Mouse (Mus musculus) lung, embryonic 16.5 days (tissue): ENCODE measurements around the gene Ube2q2. TPM values are rescaled to one million over a fixed set of nuclear protein-coding genes. Genes with fewer than 3 reads are reported as not detected.
"Not testable (repeated sequence)": the region's sequence is repeated elsewhere in the genome, so short reads cannot be mapped to it uniquely, and the experiment has no call there.

Experiments used
- ATAC-seq: fragments of 200-750 bp; cut with Nextera tagmentation; 2 replicates; pipeline ENCODE4 v1.8.0; 2017; ENCODE audit warnings: low read depth, mild to moderate bottlenecking, moderate library complexity
- H3K27ac ChIP-seq: fragments of 300-500 bp; sonication (generic); 2 replicates; pipeline ENCODE4 v1.5.1; 2014; ENCODE audit warnings: mild to moderate bottlenecking, control low read depth, low read length
- H3K27me3 ChIP-seq: fragments of 300-500 bp; sonication (generic); 2 replicates; pipeline ENCODE4 v1.6.1; 2014; ENCODE audit warnings: low read depth, low read length, mixed read lengths; ENCODE audit not compliant: control insufficient read depth, insufficient read depth
- H3K36me3 ChIP-seq: fragments of 300-500 bp; sonication (generic); 2 replicates; pipeline ENCODE4 v1.6.1; 2014; ENCODE audit warnings: low read length; ENCODE audit not compliant: control insufficient read depth, insufficient read depth
- H3K4me1 ChIP-seq: fragments of 300-500 bp; sonication (generic); replicated peaks from 2 replicates; pipeline ENCODE4 v1.6.1; 2014; ENCODE audit warnings: low read length, mixed read lengths; ENCODE audit not compliant: control insufficient read depth, insufficient read depth
- H3K4me2 ChIP-seq: fragments of 300-500 bp; sonication (generic); 2 replicates; pipeline ENCODE4 v1.6.1; 2014; ENCODE audit warnings: low read depth, low read length, control low read depth
- H3K4me3 ChIP-seq: fragments of 300-500 bp; sonication (generic); 2 replicates; pipeline ENCODE4 v1.5.1; 2014; ENCODE audit warnings: mild to moderate bottlenecking, low read length, control low read depth
- H3K9ac ChIP-seq: fragments of 300-500 bp; sonication (generic); 2 replicates; pipeline ENCODE4 v1.6.1; 2014; ENCODE audit warnings: low read length, control low read depth
- H3K9me3 ChIP-seq: fragments of 300-500 bp; sonication (generic); 2 replicates; pipeline ENCODE4 v1.6.1; 2016; ENCODE audit warnings: low read length; ENCODE audit not compliant: control insufficient read depth
- WGBS: fragments of 180-500 bp; shearing (Covaris S2); extraction: QIAGEN DNeasy Blood & Tissue Kit; methylation state at CpG from one replicate; pipeline ENCODE4 v1.1.7; 2014; 5-methylcytosine and 5-hydroxymethylcytosine counted together
- polyA plus RNA-seq: library from polyadenylated mRNA; unstranded; fragments of >200 nt; fragmentation: Nextera tagmentation; extraction: Ambion mirVana; gene quantifications from 2 replicates; pipeline ENCODE4 v1.2.1, GENCODE M21; 2015

The Ube2q2 gene
- polyA plus RNA-seq, 1 experiment from 2014 or later: 18.6 TPM

GRCm38 (mm10) chr9:55243280-55243679 is 94.6 kb downstream of the Ube2q2 start:
- Histone ChIP-seq H3K27me3 (peaks cover 2% of the 10 kb centered on the region), H3K36me3 (no peaks in the 10 kb centered on the region), H3K9ac (no peak overlapping the region), H3K4me3 (no peak overlapping the region), H3K27ac (no peak overlapping the region), H3K4me1 (no peaks in the 10 kb centered on the region), H3K4me2 (no peak overlapping the region), H3K9me3 (no peaks in the 10 kb centered on the region)
- ATAC-seq: no peak
- WGBS: 69% methylated on average over 3 of the region's 3 CpGs

- no peak overlapping the region for H3K9ac ChIP-seq
- no peak overlapping the region for H3K27ac ChIP-seq
- H3K4me1 ChIP-seq: no peaks in the 10 kb centered on the region
- H3K27me3 ChIP-seq: peaks cover 2% of the 10 kb centered on the region
- ATAC-seq: no peak
- WGBS: 71% methylated on average over 3 of the region's 3 CpGs
- H3K4me2 ChIP-seq: no peak overlapping the region
- no peak overlapping the region for H3K4me3 ChIP-seq
- H3K9me3 ChIP-seq: no peaks in the 10 kb centered on the region
- no peaks in the 10 kb centered on the region for H3K36me3 ChIP-seq
These were observed 95.4 kb downstream of the Ube2q2 start for GRCm38 (mm10) chr9:55244079-55244478.

GRCm38 (mm10) chr9:55245057-55245750 is 96.5 kb downstream of the Ube2q2 start:
- H3K9ac ChIP-seq, ATAC-seq, H3K4me3 ChIP-seq, H3K27ac ChIP-seq, H3K36me3 ChIP-seq, H3K4me1 ChIP-seq, H3K27me3 ChIP-seq, H3K9me3 ChIP-seq, H3K4me2 ChIP-seq: not testable (repeated sequence)
- WGBS: 77% methylated on average over 1 of the region's 1 CpGs

- WGBS: 53% methylated on average over 8 of the region's 8 CpGs
- no peak overlapping the region for H3K4me3 ChIP-seq
- peaks cover 2% of the 10 kb centered on the region for H3K27me3 ChIP-seq
- no peak for ATAC-seq
- no peaks in the 10 kb centered on the region for H3K9me3 ChIP-seq
- no peaks in the 10 kb centered on the region for H3K36me3 ChIP-seq
- no peaks in the 10 kb centered on the region for H3K4me1 ChIP-seq
- no peak overlapping the region for H3K4me2 ChIP-seq
- H3K27ac ChIP-seq: no peak overlapping the region
- no peak overlapping the region for H3K9ac ChIP-seq
These were observed 97.8 kb downstream of the Ube2q2 start for GRCm38 (mm10) chr9:55246440-55246839.

- no peaks in the 10 kb centered on the region for H3K36me3 ChIP-seq
- H3K9ac ChIP-seq: no peak overlapping the region
- no peak overlapping the region for H3K4me2 ChIP-seq
- H3K4me1 ChIP-seq: no peaks in the 10 kb centered on the region
- no peak overlapping the region for H3K27ac ChIP-seq
- H3K4me3 ChIP-seq: no peak overlapping the region
- no peaks in the 10 kb centered on the region for H3K9me3 ChIP-seq
- no peak for ATAC-seq
- H3K27me3 ChIP-seq: peaks cover under 1% of the 10 kb centered on the region
- WGBS: 92% methylated on average over 4 of the region's 4 CpGs
These were observed 98.3 kb downstream of the Ube2q2 start for GRCm38 (mm10) chr9:55246918-55247317.

GRCm38 (mm10) chr9:55248465-55248864 is 99.8 kb downstream of the Ube2q2 start:
- Histone ChIP-seq H3K9ac (no peak overlapping the region), H3K4me2 (no peak overlapping the region), H3K4me3 (no peak overlapping the region), H3K4me1 (no peaks in the 10 kb centered on the region), H3K36me3 (no peaks in the 10 kb centered on the region), H3K9me3 (no peaks in the 10 kb centered on the region), H3K27me3 (no peaks in the 10 kb centered on the region), H3K27ac (no peak overlapping the region)
- 75% methylated on average over 4 of the region's 4 CpGs for WGBS
- no peak for ATAC-seq

GRCm38 (mm10) chr9:55250595-55251247 is 102.1 kb downstream of the Ube2q2 start:
- H3K36me3 ChIP-seq: no peaks in the 10 kb centered on the region
- no peaks in the 10 kb centered on the region for H3K4me1 ChIP-seq
- ATAC-seq: no peak
- H3K9me3 ChIP-seq: no peaks in the 10 kb centered on the region
- H3K4me3 ChIP-seq: no peak overlapping the region
- H3K9ac ChIP-seq: no peak overlapping the region
- H3K27me3 ChIP-seq: no peaks in the 10 kb centered on the region
- 77% methylated on average over 6 of the region's 6 CpGs for WGBS
- H3K4me2 ChIP-seq: no peak overlapping the region
- H3K27ac ChIP-seq: no peak overlapping the region

- not testable (repeated sequence) for ATAC-seq, H3K4me2 ChIP-seq, H3K9ac ChIP-seq, H3K27me3 ChIP-seq, H3K27ac ChIP-seq, H3K4me3 ChIP-seq, H3K4me1 ChIP-seq, H3K36me3 ChIP-seq, H3K9me3 ChIP-seq
- WGBS: 49% methylated on average over 2 of the region's 2 CpGs
These were observed 103.4 kb downstream of the Ube2q2 start for GRCm38 (mm10) chr9:55252097-55252496.

GRCm38 (mm10) chr9:55253849-55254248 is 105.2 kb downstream of the Ube2q2 start:
- Histone ChIP-seq H3K9me3 (no peaks in the 10 kb centered on the region), H3K27ac (no peak overlapping the region), H3K4me1 (no peaks in the 10 kb centered on the region), H3K27me3 (no peaks in the 10 kb centered on the region), H3K36me3 (no peaks in the 10 kb centered on the region), H3K9ac (no peak overlapping the region), H3K4me2 (no peak overlapping the region), H3K4me3 (no peak overlapping the region)
- ATAC-seq: no peak
- 67% methylated on average over 1 of the region's 1 CpGs for WGBS
